Mouse (Mus musculus): Measurements from ENCODE around the gene Cd83. TPM values are rescaled to one million over a fixed set of nuclear protein-coding genes. Genes with fewer than 3 reads are reported as not detected.

Gene Cd83
- polyA plus RNA-seq (2015; fragmentation: Nextera tagmentation; extraction: Ambion mirVana), result 1.7 and 2.1 TPM in 2 replicates

GRCm38 (mm10) chr13:43784725-43785711, at the start of gene Cd83:
Gene Cd83 (plus strand): TSS chr13:43784775.
- no peak within 1 kb of the TSS for H3K9ac ChIP-seq (ENCODE audit: low read depth, low read length)
- H3K4me1 ChIP-seq (ENCODE audit: control insufficient read depth, low read depth, low read length), result no peaks in the 10 kb centered on the region
- H3K9me3 ChIP-seq (replicated peaks; ENCODE audit: control insufficient read depth, low read length), result no peaks in the 10 kb centered on the region
- H3K4me3 ChIP-seq (ENCODE audit: low read depth, low read length), result peak within 1 kb of the TSS; percentile 57
- WGBS (ENCODE audit: insufficient replicate concordance), result 5% methylated on average over 73 of the region's 73 CpGs
- peak within 1 kb of the TSS; percentile 60 for H3K4me2 ChIP-seq (ENCODE audit: low read depth, low read length)
- H3K27ac ChIP-seq (ENCODE audit: low read length), result no peak within 1 kb of the TSS
- peaks cover 18% of the 10 kb centered on the region for H3K27me3 ChIP-seq (ENCODE audit: control insufficient read depth, insufficient read depth, low read depth, low read length)
- H3K36me3 ChIP-seq (ENCODE audit: control insufficient read depth, insufficient read depth), result no peaks in the 10 kb centered on the region
- ATAC-seq (ENCODE audit: low read depth), result peak; percentile 69

DNA sequence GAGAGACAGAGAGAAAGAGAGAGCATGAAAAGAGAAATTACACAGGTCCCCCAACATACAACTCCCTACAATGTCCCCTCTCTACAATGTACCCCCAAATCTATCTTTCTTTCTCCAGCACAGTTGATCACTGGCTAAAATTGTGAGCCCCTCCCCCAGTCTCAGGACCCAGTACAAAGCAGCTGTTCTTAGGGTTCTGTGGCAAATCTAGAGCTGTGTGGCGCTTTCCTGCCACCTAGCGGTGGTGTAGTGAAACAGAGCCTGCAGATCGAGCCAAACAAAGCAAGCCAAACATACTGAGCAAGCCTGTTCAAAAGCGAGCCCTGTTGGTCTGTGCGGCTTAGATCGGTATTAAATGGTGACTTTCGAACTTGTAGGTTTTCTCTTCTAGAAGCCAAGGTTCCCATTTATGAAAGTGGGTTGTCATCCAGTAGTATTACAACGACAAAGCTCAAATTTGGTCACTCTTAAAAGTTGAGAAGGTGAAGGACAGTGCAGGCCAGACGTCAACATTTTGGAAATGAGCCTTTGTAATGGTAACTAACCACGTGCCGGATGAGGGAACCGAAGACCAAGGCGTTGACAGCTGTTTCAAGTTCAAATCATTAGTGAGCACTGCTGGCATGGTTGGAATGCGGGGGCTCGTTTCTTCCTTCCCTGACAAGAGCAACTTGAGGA, 44.8 kb upstream of the Cd83 start:
- Histone ChIP-seq H3K27me3 (ENCODE audit: control insufficient read depth, insufficient read depth, low read depth, low read length) (no peaks in the 10 kb centered on the region), H3K4me3 (ENCODE audit: low read depth, low read length) (no peak overlapping the region), H3K36me3 (ENCODE audit: control insufficient read depth, insufficient read depth) (no peaks in the 10 kb centered on the region), H3K27ac (ENCODE audit: low read length) (no peak overlapping the region), H3K4me1 (ENCODE audit: control insufficient read depth, low read depth, low read length) (no peaks in the 10 kb centered on the region), H3K4me2 (ENCODE audit: low read depth, low read length) (no peak overlapping the region), H3K9me3 (replicated peaks; ENCODE audit: control insufficient read depth, low read length) (no peaks in the 10 kb centered on the region; the same call in 1 of the 2 replicates), H3K9ac (ENCODE audit: low read depth, low read length) (no peak overlapping the region)
- WGBS (ENCODE audit: insufficient replicate concordance), result 33% methylated on average over 15 of the region's 15 CpGs
- ATAC-seq (ENCODE audit: low read depth), result no peak

GRCm38 (mm10) chr13:43740276-43740608, 44.3 kb upstream of the Cd83 start:
- Histone ChIP-seq H3K9ac (ENCODE audit: low read depth, low read length) (no peak overlapping the region), H3K4me3 (ENCODE audit: low read depth, low read length) (no peak overlapping the region), H3K4me2 (ENCODE audit: low read depth, low read length) (no peak overlapping the region), H3K9me3 (replicated peaks; ENCODE audit: control insufficient read depth, low read length) (no peaks in the 10 kb centered on the region; the same call in 1 of the 2 replicates), H3K27me3 (ENCODE audit: control insufficient read depth, insufficient read depth, low read depth, low read length) (no peaks in the 10 kb centered on the region), H3K4me1 (ENCODE audit: control insufficient read depth, low read depth, low read length) (no peaks in the 10 kb centered on the region), H3K27ac (ENCODE audit: low read length) (no peak overlapping the region), H3K36me3 (ENCODE audit: control insufficient read depth, insufficient read depth) (no peaks in the 10 kb centered on the region)
- WGBS (ENCODE audit: insufficient replicate concordance), result 61% methylated on average over 7 of the region's 7 CpGs
- ATAC-seq (ENCODE audit: low read depth), result no peak

DNA sequence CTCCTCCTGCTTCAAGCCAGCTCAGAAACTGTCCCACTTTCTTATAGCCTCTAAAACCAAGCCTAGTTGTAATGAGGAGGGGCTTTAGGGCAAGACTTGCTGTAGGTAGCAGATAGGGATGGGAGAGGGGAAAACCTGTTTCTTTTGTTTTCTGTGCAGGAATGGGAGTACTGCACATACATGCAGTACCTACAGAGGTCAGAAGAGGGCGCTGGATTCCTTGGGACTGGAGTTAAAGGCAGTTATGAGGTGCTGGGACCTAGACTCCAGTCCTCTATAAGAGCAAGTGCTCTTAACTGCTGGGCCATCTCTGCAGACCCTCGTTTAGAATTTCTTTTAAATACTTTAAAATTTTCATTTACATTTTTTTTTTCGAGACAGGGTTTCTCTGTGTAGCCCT, 41.9 kb upstream of the Cd83 start:
- Histone ChIP-seq H3K9ac (ENCODE audit: low read depth, low read length) (no peak overlapping the region), H3K9me3 (replicated peaks; ENCODE audit: control insufficient read depth, low read length) (no peaks in the 10 kb centered on the region; the same call in 1 of the 2 replicates), H3K27me3 (ENCODE audit: control insufficient read depth, insufficient read depth, low read depth, low read length) (no peaks in the 10 kb centered on the region), H3K4me2 (ENCODE audit: low read depth, low read length) (no peak overlapping the region), H3K36me3 (ENCODE audit: control insufficient read depth, insufficient read depth) (no peaks in the 10 kb centered on the region), H3K4me3 (ENCODE audit: low read depth, low read length) (no peak overlapping the region), H3K4me1 (ENCODE audit: control insufficient read depth, low read depth, low read length) (no peaks in the 10 kb centered on the region), H3K27ac (ENCODE audit: low read length) (no peak overlapping the region)
- ATAC-seq (ENCODE audit: low read depth), result no peak
- WGBS (ENCODE audit: insufficient replicate concordance), result 40% methylated on average over 3 of the region's 3 CpGs

DNA sequence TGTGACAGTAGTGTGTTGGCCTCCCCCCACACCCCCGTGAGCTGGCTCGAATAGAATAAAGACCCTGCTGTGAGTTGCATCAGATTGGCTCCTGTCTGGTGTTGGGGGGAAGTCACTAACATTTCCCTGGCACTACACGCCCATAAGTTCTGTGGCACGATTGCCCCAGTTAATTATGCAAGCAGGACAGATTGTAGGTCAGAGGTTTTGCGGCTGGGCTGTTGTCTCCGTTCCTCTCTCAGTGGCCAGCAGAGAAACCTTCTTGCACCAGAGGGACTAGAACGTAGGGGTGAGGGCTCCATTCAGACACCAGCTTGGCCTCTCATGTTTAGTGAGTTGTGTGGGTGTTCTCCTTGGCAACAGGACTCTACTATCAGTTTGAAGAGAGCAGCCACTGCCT, 40.3 kb upstream of the Cd83 start:
- no peak overlapping the region for H3K27ac ChIP-seq (ENCODE audit: low read length)
- no peak overlapping the region for H3K9ac ChIP-seq (ENCODE audit: low read depth, low read length)
- H3K4me3 ChIP-seq (ENCODE audit: low read depth, low read length), result no peak overlapping the region
- H3K27me3 ChIP-seq (ENCODE audit: control insufficient read depth, insufficient read depth, low read depth, low read length), result no peaks in the 10 kb centered on the region
- H3K9me3 ChIP-seq (replicated peaks; ENCODE audit: control insufficient read depth, low read length), result no peaks in the 10 kb centered on the region; the same call in 1 of the 2 replicates
- no peak overlapping the region for H3K4me2 ChIP-seq (ENCODE audit: low read depth, low read length)
- no peaks in the 10 kb centered on the region for H3K36me3 ChIP-seq (ENCODE audit: control insufficient read depth, insufficient read depth)
- ATAC-seq (ENCODE audit: low read depth), result no peak
- no peaks in the 10 kb centered on the region for H3K4me1 ChIP-seq (ENCODE audit: control insufficient read depth, low read depth, low read length)
- 54% methylated on average over 7 of the region's 7 CpGs for WGBS (ENCODE audit: insufficient replicate concordance)

GRCm38 (mm10) chr13:43750301-43750700, 34.3 kb upstream of the Cd83 start:
- Histone ChIP-seq H3K4me2 (ENCODE audit: low read depth, low read length) (no peak overlapping the region), H3K27ac (ENCODE audit: low read length) (no peak overlapping the region), H3K9ac (ENCODE audit: low read depth, low read length) (no peak overlapping the region), H3K9me3 (replicated peaks; ENCODE audit: control insufficient read depth, low read length) (no peaks in the 10 kb centered on the region), H3K4me3 (ENCODE audit: low read depth, low read length) (no peak overlapping the region), H3K27me3 (ENCODE audit: control insufficient read depth, insufficient read depth, low read depth, low read length) (no peaks in the 10 kb centered on the region), H3K4me1 (ENCODE audit: control insufficient read depth, low read depth, low read length) (no peaks in the 10 kb centered on the region), H3K36me3 (ENCODE audit: control insufficient read depth, insufficient read depth) (no peaks in the 10 kb centered on the region)
- WGBS (ENCODE audit: insufficient replicate concordance), result 50% methylated on average over 3 of the region's 3 CpGs
- no peak for ATAC-seq (ENCODE audit: low read depth)

DNA sequence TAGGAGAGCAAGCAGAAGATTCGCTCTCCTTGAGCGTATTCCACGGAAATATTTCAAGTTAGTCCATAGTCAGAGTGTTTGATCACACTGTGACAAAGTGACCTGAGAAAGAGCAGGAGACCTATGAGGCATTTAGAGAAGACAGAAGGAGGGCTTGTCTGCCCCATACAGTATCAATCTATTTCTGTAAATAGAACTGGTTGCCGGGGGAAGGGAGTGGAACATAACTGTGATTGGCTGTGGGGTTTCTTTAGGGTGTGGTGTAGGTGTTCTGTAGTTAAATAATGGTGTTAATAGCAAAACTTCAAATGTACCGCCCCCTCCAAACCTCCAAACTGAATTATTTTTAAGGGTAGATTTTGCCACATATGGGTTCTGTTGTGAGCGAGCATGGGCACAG, 33.6 kb upstream of the Cd83 start:
- no peak overlapping the region for H3K9ac ChIP-seq (ENCODE audit: low read depth, low read length)
- H3K9me3 ChIP-seq (replicated peaks; ENCODE audit: control insufficient read depth, low read length), result no peaks in the 10 kb centered on the region
- WGBS (ENCODE audit: insufficient replicate concordance), result 67% methylated on average over 6 of the region's 6 CpGs
- H3K27me3 ChIP-seq (ENCODE audit: control insufficient read depth, insufficient read depth, low read depth, low read length), result no peaks in the 10 kb centered on the region
- H3K4me3 ChIP-seq (ENCODE audit: low read depth, low read length), result no peak overlapping the region
- no peak overlapping the region for H3K4me2 ChIP-seq (ENCODE audit: low read depth, low read length)
- ATAC-seq (ENCODE audit: low read depth), result no peak
- H3K36me3 ChIP-seq (ENCODE audit: control insufficient read depth, insufficient read depth), result no peaks in the 10 kb centered on the region
- H3K4me1 ChIP-seq (ENCODE audit: control insufficient read depth, low read depth, low read length), result no peaks in the 10 kb centered on the region
- no peak overlapping the region for H3K27ac ChIP-seq (ENCODE audit: low read length)

DNA sequence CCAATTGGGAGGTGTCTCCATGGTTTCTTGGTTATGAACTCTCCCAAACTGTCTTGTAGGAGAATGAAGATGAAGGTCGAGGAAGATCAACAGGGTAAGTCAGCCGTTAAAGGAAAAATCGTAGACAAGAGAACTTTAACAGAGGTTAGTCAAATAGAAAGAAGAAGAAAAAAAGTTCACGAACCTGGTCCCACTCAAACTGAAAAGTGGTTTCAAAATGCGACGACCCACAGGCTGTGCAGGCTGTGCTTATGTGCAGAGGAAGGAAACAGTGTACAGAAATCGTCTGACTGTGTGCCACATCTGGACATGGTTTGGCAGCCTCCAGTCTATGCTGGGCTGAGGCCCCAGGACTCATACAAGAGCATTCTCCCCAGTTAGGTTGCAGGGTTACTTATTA, 32.2 kb upstream of the Cd83 start:
- Histone ChIP-seq H3K4me3 (ENCODE audit: low read depth, low read length) (no peak overlapping the region), H3K27me3 (ENCODE audit: control insufficient read depth, insufficient read depth, low read depth, low read length) (no peaks in the 10 kb centered on the region), H3K4me1 (ENCODE audit: control insufficient read depth, low read depth, low read length) (no peaks in the 10 kb centered on the region), H3K27ac (ENCODE audit: low read length) (no peak overlapping the region), H3K4me2 (ENCODE audit: low read depth, low read length) (no peak overlapping the region), H3K9ac (ENCODE audit: low read depth, low read length) (no peak overlapping the region), H3K36me3 (ENCODE audit: control insufficient read depth, insufficient read depth) (no peaks in the 10 kb centered on the region), H3K9me3 (replicated peaks; ENCODE audit: control insufficient read depth, low read length) (no peaks in the 10 kb centered on the region)
- no peak for ATAC-seq (ENCODE audit: low read depth)
- 48% methylated on average over 7 of the region's 7 CpGs for WGBS (ENCODE audit: insufficient replicate concordance)

- no peak for ATAC-seq (ENCODE audit: low read depth)
- no peaks in the 10 kb centered on the region for H3K27me3 ChIP-seq (ENCODE audit: control insufficient read depth, insufficient read depth, low read depth, low read length)
- H3K27ac ChIP-seq (ENCODE audit: low read length), result no peak overlapping the region
- no peak overlapping the region for H3K4me2 ChIP-seq (ENCODE audit: low read depth, low read length)
- no peaks in the 10 kb centered on the region for H3K4me1 ChIP-seq (ENCODE audit: control insufficient read depth, low read depth, low read length)
- WGBS (ENCODE audit: insufficient replicate concordance), result 52% methylated on average over 9 of the region's 9 CpGs
- no peak overlapping the region for H3K9ac ChIP-seq (ENCODE audit: low read depth, low read length)
- H3K36me3 ChIP-seq (ENCODE audit: control insufficient read depth, insufficient read depth), result no peaks in the 10 kb centered on the region
- H3K4me3 ChIP-seq (ENCODE audit: low read depth, low read length), result no peak overlapping the region
- H3K9me3 ChIP-seq (replicated peaks; ENCODE audit: control insufficient read depth, low read length), result no peaks in the 10 kb centered on the region
Measured at GRCm38 (mm10) chr13:43753652-43754051, 30.9 kb upstream of the Cd83 start.
